Mouse (Mus musculus) E14TG2a.4 (cell line): ENCODE data around the gene Il3ra.

Source experiments
- H3K27me3 ChIP-seq: 2 replicates; pipeline ENCODE4 v1.6.1; 2014; ENCODE audit warnings: low read length, control low read depth; ENCODE audit not compliant: insufficient read depth
- H3K36me3 ChIP-seq: 2 replicates; pipeline ENCODE4 v1.6.1; 2014; ENCODE audit warnings: low read length, control low read depth; ENCODE audit not compliant: insufficient read depth
- H3K4me1 ChIP-seq: replicated peaks from 2 replicates; pipeline ENCODE4 v1.6.1; 2014; ENCODE audit warnings: low read depth, low read length, control low read depth
- H3K4me3 ChIP-seq: replicated peaks from 2 replicates; pipeline ENCODE4 v1.5.1; 2014; ENCODE audit warnings: mild to moderate bottlenecking, low read length
- H3K9me3 ChIP-seq: 2 replicates; pipeline ENCODE4 v1.6.1; 2014; ENCODE audit warnings: low read length, control low read depth
- CTCF ChIP-seq: conservative IDR thresholded peaks from 2 replicates; pipeline ENCODE4 v1.5.1; 2014; ENCODE audit warnings: low read length
- NANOG ChIP-seq: IDR thresholded peaks from 2 replicates; pipeline ENCODE4 v1.6.1; 2014; ENCODE audit warnings: borderline replicate concordance, low read length, mixed read lengths
- POU5F1 ChIP-seq: IDR thresholded peaks from 2 replicates; pipeline ENCODE4 v1.6.1; 2014; ENCODE audit warnings: low read length, borderline replicate concordance

Gene Il3ra

GRCm38 (mm10) chr14:14353740-14354510, 7.8 kb downstream of the Il3ra start:
- no peaks in the 10 kb centered on the region for H3K4me1 ChIP-seq
- H3K9me3 ChIP-seq = peaks cover 75% of the 10 kb centered on the region
- no peaks in the 10 kb centered on the region for H3K27me3 ChIP-seq
- H3K4me3 ChIP-seq = no peak overlapping the region
- peaks cover 17% of the 10 kb centered on the region for H3K36me3 ChIP-seq
- TF ChIP-seq CTCF (no peak), POU5F1 (peak; percentile 84), NANOG (no peak)

GRCm38 (mm10) chr14:14354511-14355359, 8.7 kb downstream of the Il3ra start:
- no peaks in the 10 kb centered on the region for H3K4me1 ChIP-seq
- no peaks in the 10 kb centered on the region for H3K27me3 ChIP-seq
- H3K36me3 ChIP-seq = peaks cover 13% of the 10 kb centered on the region
- peaks cover 67% of the 10 kb centered on the region for H3K9me3 ChIP-seq
- TF ChIP-seq POU5F1 (peak; percentile 58), CTCF (no peak)
- H3K4me3 ChIP-seq = no peak overlapping the region

- H3K36me3 ChIP-seq = peaks cover 8% of the 10 kb centered on the region
- no peak overlapping the region for H3K4me3 ChIP-seq
Measured at GRCm38 (mm10) chr14:14355360-14355646, 9.2 kb downstream of the Il3ra start.

GRCm38 (mm10) chr14:14395535-14395934, 49.5 kb downstream of the Il3ra start:
- H3K27me3 ChIP-seq = no peaks in the 10 kb centered on the region
- TF ChIP-seq POU5F1 = no peak
- TF ChIP-seq NANOG = no peak
- TF ChIP-seq CTCF = no peak

More at GRCm38 (mm10) chr14:14355360-14355646, 9.2 kb downstream of the Il3ra start:
- no peak for TF ChIP-seq NANOG
- no peak for TF ChIP-seq CTCF
- TF ChIP-seq POU5F1 = no peak
- Histone ChIP-seq H3K27me3 (no peaks in the 10 kb centered on the region), H3K4me1 (no peaks in the 10 kb centered on the region), H3K9me3 (peaks cover 61% of the 10 kb centered on the region)

GRCm38 (mm10) chr14:14400998-14401397, 54.9 kb downstream of the Il3ra start, which contains the start of gene Olfr721-ps1:
Gene Olfr721-ps1, plus strand, starts transcription at chr14:14401298.
- H3K9me3 ChIP-seq = no peaks in the 10 kb centered on the region
- H3K36me3 ChIP-seq = no peaks in the 10 kb centered on the region
- no peaks in the 10 kb centered on the region for H3K27me3 ChIP-seq
- H3K4me3 ChIP-seq = no peak within 1 kb of the TSS
- no peak for TF ChIP-seq CTCF
- no peak for TF ChIP-seq POU5F1
- TF ChIP-seq NANOG = no peak
- H3K4me1 ChIP-seq = no peaks in the 10 kb centered on the region

More at GRCm38 (mm10) chr14:14395535-14395934, 49.5 kb downstream of the Il3ra start:
- H3K4me1 ChIP-seq = no peaks in the 10 kb centered on the region
- no peak overlapping the region for H3K4me3 ChIP-seq
- H3K9me3 ChIP-seq = no peaks in the 10 kb centered on the region
- no peaks in the 10 kb centered on the region for H3K36me3 ChIP-seq
